Mouse (Mus musculus) layer of hippocampus, postnatal 25 days (tissue): ENCODE measurements around the gene Atxn7l1. TPM values are rescaled to one million over a fixed set of nuclear protein-coding genes. Genes with fewer than 3 reads are reported as not detected.
A peak's percentile ranks its signal among the peaks of the same experiment; 100 is the strongest.

ENCODE experiments used
- DNase-seq, 2 experiments: peaks; one replicate each; pipeline ENCODE4 v3.0.0; 2022; ENCODE audit warnings: mixed read lengths in 2 of 2, low spot score in 1 of 2; ENCODE audit errors: extremely low spot score in 1 of 2
- total RNA-seq, 2 experiments: library from RNA; stranded (reverse); gene quantifications; 2 replicates each; pipeline ENCODE4 v1.2.3; 2021

The Atxn7l1 gene
- total RNA-seq, 2 experiments from 2014 or later = 47.3 to 56.3 TPM

DNA sequence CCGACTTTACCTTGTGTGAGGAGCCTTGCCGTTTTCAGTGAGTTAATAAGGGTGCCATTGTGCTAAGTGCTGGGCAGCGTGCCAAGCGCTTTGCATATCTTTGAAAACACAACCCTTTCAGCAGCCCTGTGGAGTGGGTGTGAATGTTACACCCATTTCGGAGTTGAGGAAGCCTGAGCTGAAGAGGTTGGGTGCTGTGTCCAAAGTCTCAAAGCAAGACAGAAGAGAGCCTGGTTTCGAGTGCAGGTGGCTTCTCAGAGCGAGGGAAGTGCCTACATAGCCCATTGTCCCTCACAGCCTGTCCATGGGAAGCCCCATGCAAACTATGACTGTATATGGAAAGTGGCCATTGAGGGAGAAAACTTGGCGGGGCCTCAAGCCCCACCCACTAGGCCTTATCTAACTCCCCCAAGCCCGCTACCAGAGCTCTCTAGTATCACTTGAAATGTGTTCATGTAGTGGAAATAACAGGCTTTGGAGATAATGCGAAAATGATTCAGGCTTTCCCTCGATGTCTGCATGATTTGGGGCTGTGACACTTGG lies 73.1 kb downstream of the Atxn7l1 start:
- peak in 1 of 2 experiments; percentile 45 for DNase-seq

- no peak for DNase-seq
Measured at GRCm38 (mm10) chr12:33222187-33222586, 74.7 kb downstream of the Atxn7l1 start.

DNA sequence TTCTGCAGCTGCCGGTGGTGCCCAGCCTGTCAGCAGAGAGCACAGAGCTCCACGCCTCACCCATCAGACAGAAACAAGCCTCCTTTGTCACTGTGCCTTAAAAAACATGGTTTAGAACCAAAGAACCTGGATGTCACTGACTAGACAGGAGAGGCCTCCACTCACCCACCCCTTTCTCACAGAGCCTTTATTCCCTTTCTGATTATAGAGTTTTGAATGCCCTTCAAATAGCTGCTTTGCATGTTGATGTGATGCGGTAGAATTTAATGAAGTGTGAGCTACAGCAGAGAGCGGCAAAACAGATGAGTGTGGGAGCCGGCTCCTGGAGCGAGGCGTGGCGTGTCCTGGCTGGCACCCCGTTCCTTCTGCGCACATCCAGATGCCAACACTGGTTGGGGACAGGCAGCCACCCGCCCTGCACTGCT lies 77.6 kb downstream of the Atxn7l1 start:
- DNase-seq = peak in 1 of 2 experiments; percentile 33

DNA sequence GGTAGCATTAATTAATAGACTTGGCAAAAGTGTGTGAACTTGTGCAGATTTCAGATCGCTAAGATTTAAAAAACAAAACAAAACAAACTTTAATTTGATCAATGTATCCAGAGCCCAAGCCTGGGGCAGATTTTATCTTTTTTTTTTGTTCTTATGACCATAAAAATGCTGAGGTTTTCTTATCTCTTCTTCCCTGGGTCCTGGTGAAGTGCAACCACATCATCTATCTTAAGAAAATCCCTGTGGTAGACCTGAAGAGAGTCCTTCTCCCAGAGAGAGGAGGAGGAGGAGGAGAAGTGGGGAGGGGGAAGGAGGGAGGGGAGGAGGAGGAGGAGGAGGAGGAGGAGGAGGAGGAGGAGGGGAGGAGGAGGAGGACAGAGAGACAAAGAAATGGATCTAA lies 78.5 kb downstream of the Atxn7l1 start:
- no peak for DNase-seq

DNA sequence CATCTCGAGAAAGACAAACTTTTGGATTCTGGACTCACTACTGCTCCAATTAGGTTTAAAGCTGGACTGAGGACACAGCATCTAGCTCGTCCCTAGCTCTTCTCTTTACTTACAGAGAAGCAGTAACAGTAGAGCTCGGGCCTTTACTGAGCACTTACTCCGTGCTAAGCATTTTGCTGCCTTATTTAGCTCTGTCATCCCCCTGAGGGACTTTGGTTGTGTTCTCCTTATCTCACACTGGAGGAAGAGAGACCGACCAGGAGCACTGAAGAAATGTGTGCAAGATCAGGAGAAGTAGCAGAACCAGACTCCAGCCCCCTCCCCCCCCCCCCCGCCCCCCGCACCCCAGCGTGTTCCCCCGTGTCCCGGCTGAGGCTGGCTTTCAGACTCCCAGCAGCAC lies 79.1 kb downstream of the Atxn7l1 start:
- no peak for DNase-seq

DNA sequence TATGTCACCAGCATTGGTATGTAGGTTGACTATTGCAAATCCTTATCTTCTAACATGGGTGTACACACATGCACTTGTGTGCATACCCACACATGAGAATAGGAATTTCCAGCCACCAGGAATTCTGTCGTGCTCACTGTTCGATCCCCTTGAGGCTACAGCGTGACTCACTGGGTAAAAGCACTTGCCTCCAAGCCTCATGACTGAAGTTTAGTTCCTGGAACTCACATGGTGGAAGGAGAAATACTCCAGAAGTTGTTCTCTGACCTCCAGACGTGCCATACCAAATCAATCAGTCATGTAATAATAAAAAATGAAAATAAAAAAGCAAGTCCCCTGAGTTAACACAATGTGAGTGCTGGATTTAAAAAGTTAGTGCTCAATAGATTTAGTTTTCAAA lies 87.8 kb downstream of the Atxn7l1 start:
- no peak for DNase-seq

GRCm38 (mm10) chr12:33235771-33236323 lies 88.4 kb downstream of the Atxn7l1 start:
- no peak for DNase-seq

GRCm38 (mm10) chr12:33236344-33237049 lies 89.0 kb downstream of the Atxn7l1 start:
- DNase-seq = no peak

GRCm38 (mm10) chr12:33237108-33237507 lies 89.6 kb downstream of the Atxn7l1 start:
- DNase-seq = no peak

DNA sequence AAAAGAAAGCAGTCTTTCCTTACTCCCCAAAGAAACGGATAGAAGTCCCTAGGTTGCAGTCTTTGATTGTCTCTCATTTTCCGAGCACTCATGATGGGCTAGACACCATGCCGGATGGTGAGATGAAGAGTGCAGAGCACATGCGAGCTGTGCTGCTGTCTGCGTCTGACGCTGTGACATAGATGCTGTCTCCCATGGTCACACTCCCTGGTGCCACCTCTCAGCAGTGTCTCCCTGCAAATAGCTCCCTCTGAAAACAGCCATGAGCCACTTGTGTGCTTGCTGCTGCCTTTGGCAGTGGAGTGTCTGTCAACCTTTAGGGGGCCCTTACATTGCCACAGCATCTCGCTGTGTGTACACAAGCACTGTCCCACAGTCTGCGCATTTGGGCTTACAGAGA lies 95.2 kb downstream of the Atxn7l1 start:
- DNase-seq = no peak

DNA sequence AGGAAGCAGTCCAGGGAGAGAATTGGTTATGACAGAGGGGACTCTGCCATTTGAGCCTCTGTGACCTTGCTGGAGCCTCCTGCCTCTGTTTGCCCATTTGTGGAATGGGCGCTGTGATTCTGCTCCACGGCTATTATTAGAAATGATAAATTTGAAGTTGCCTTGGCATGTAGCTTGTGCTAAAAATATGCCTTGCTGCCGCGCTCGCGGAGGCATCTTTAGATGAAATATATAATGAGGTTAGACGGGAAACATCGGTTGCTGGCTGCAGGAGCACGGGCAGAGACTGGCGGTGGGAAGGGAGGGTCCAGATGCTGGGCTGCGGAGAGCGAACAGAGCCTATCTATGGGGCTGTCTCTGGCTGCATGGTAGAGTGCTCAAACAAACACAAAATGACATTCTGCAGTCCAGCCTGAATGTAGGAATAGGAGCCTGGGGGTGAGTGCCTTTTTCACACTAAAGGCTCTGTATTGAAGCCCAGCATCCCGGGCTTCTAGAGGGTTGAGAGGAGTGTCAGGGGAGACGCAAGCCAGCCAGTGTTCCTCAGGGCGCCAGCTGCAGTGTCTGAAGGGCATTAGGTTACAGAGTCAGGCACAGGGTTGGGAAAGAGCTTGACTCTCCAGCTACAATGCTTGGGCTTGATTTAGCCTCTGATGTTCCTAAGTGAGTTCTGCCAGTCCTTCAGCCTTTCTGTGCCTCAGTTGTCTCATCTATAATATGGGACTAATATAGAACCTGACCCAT lies 96.8 kb downstream of the Atxn7l1 start:
- DNase-seq = no peak

- no peak for DNase-seq
Measured at GRCm38 (mm10) chr12:33245455-33245854, 98.0 kb downstream of the Atxn7l1 start.

GRCm38 (mm10) chr12:33246878-33247277 lies 99.4 kb downstream of the Atxn7l1 start:
- DNase-seq = no peak

- DNase-seq = no peak
Measured at GRCm38 (mm10) chr12:33250197-33250596, 102.7 kb downstream of the Atxn7l1 start.

DNA sequence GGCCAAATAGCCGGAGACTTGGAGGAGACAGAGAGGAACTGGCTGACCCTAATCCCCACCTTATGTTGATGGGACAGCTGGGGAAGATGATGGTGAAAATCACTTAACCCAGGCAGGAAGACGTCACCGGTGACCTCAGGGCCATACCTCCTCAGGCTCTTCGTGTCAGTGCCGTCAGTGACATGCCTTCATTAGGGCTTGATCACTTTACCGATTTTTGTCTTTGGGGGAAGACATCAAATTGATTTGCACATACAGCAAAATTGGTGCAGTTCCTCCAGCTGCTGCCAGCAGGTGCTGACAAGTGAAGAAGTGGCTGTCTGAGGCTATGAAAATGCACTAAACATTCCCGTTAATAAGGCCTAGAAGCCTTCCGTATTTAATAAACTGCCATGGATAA lies 103.9 kb downstream of the Atxn7l1 start:
- no peak for DNase-seq

DNA sequence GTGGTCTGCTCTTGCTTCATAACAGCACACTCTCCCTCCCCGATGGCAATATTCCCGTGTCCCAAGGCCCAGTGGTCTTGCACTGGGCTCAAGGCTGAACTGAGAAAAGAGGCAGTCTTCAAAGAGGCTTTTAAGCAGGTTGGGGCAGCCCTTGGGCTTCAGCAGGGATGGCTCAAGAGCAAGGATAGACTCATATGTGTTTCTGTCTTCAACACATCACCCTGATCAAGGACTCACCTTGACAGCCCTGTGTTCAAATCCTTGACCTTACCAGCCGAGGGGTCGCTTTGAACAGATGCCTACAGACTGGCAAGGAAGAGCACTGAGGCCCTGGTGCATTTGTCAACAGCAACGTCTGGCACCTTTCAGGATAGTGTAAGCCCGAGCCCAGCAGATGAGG lies 105.1 kb downstream of the Atxn7l1 start:
- DNase-seq = no peak

DNA sequence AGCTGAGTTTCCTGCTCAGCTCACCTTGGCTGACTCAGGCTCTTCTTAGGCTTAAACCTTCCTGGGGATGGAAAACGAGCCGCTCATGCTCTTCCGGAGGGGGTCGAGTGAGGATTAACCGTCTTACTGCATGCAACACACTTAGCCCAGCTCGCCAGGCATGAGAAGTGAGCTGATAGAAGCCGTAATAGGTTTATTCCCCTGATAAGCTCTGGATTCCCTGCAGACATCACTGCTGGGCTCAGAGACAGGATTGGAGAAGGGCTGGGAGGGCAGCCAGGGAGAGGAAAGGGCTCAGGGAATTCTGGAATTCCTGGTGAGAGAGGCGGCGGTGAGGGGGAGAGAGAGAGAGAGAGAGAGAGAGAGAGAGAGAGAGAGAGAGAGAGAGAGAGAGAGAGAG lies 105.7 kb downstream of the Atxn7l1 start:
- DNase-seq = no peak

DNA sequence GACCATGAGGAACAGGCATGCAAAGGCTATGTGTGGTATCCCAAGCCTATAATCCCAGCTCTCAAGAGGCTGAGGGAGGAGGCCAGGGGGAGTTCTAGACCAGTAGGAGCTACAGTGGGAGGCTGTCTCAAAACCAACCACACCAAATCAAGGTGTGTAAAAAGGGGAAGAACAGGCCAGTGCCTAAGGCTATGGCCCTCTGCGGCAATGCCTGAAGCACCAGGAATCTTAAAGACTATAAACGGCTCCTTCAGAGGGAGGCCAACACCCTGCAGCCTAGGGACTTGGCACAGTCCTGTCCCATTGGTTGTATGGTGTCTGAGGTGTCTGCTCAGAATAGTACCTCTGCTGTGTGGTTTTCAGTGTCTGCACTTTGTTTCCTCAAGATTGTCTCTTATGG lies 107.8 kb downstream of the Atxn7l1 start:
- DNase-seq = no peak

GRCm38 (mm10) chr12:33256426-33256825 lies 108.9 kb downstream of the Atxn7l1 start:
- no peak for DNase-seq

GRCm38 (mm10) chr12:33258995-33259529 lies 111.6 kb downstream of the Atxn7l1 start:
- DNase-seq = no peak

DNA sequence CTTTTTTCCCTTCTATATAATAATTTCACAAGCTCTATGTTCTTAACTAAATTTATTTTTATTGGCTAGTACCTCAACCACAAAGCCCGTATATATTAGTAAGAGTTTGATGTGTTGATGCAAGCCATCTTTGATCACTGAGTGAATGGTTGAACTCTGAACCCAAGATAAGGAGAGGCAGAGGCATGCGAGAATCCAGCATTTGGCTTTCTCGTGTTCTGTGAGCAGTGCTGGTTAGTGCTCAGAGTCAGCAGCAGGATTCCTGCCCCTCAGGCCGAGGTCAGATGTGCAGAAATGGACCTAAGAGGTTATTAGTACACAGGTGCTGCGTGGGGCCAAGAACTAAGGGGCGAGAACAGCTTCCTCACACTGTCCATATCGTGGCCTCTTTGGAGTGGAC lies 113.1 kb downstream of the Atxn7l1 start:
- no peak for DNase-seq
